Mouse (Mus musculus): ENCODE results near the gene Scnm1.
A peak's percentile ranks its signal among the peaks of the same experiment; 100 is the strongest.
"Not testable (repeated sequence)": the region's sequence is repeated elsewhere in the genome, so short reads cannot be mapped to it uniquely, and the experiment has no call there.

The Scnm1 gene

GRCm38 (mm10) chr3:95147924-95148323, 14.1 kb upstream of the Scnm1 start:
- no peak for DNase-seq (ENCODE audit: low spot score in 2 of 2)

DNA sequence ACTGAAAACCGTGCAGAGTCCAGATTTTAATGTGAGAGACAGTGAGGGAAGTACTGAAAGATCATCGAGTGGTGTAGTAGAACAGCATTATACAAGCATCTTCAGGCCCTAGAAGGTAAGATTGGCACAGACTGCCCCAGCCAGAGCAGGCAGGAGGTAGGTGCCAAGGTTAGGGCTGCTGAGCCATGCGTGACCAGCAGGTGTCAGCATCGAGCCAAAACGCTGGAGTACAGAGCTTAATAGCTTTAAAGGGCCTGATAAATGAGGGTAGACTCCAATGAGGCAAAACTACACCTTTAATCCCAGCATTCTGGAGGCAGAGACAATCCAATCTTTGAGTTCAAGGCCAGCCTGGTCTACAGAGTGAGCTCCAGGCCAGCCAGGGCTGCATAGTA, 8.8 kb upstream of the Scnm1 start:
- DNase-seq (ENCODE audit: low spot score in 2 of 2) = peak; percentile 70 to 89

DNA sequence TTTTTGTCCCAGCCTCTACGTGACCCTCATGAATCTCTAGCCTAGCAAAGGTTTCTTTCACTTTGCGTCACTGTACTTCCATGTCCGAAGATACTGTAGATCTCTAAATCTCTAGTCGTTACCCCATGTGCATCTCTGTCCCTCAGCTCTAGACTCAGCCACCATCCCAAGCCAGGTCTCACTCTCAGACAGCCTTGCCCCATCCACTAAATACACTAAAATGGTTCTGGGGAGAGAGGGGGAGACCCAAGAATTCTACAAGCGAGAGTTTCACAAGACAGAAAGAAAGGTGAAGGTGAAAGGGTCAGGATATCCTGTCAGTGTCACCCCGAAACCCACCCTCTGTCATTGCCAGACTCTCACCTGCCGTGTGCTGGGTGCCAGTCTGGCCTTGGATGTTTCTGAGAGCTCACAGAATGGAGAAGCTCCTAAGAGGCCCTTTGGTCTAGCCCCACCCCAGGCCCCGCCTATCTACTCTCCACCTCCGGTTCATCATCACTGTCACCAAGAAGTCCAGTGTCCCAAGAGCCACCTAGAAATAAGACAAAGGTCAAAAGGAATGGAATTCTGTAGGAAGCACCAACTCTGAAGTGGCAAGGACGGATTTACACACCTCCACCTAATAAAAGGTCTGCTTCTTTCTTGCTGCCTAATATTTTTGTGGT, 8.3 kb upstream of the Scnm1 start, which contains the start of gene Tnfaip8l2:
TSS of gene Tnfaip8l2 (minus strand) at position 409 of the 665 bp plus-strand sequence.
- DNase-seq (ENCODE audit: low spot score in 2 of 2) = no peak

- no peak for DNase-seq (ENCODE audit: low spot score in 2 of 2)
Observed at GRCm38 (mm10) chr3:95141474-95141873, 7.7 kb upstream of the Scnm1 start.

GRCm38 (mm10) chr3:95140795-95141194, 7.0 kb upstream of the Scnm1 start:
- DNase-seq (ENCODE audit: low spot score in 2 of 2) = no peak

DNA sequence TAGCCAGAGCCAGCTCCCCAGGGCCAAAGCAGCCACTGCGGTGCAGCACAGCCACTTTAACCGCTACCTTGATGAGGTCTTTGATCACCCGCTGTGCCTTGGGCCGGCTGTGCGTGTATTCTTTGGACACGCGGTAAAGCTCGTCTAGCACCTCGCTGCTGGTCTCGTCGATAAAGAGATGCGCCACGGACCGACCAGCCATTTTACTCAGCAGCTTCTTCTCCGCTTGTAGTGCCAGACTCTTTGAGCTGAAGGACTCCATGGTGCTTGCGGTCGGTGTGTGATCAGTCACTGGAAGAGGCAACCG, 6.4 kb upstream of the Scnm1 start:
- no peak for DNase-seq (ENCODE audit: low spot score in 2 of 2)

DNA sequence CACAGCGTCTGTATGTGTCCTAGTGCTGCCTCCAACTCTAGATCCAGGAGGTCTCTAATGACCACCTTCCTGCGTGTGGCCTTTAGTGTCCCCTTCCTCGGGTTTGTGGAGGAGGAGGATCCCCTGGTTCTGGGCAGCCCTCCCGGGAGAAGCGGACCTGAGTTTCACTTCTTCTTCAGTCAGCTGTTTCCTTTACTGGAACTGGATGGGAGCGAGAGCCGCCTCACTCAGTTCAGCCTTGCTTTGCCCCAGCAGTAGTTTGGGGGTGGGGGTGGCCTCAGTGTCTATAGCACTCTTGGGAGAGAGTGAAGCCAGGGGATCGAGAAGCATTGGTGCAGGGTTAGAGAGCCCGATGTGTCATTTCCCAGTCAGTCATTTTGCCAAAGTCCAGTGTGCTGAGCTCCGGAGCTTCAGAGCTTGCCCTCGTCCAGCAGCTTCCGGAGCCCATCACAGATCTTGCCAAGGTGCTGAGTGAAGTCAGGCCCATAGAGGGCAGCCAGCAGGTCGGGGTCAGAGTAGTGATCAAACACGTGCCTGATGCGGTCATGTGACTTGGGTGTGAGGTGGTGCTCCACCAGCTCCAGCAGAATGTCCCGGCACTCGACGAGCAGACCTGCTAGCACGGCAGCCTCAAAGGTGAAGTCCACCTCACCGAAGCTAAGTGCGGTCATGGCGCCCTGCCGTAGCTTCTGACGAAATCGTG, 5.9 kb upstream of the Scnm1 start:
- DNase-seq (ENCODE audit: low spot score in 2 of 2) = no peak

- DNase-seq (ENCODE audit: low spot score in 2 of 2) = no peak
Observed at GRCm38 (mm10) chr3:95136336-95136735, 2.5 kb upstream of the Scnm1 start.

DNA sequence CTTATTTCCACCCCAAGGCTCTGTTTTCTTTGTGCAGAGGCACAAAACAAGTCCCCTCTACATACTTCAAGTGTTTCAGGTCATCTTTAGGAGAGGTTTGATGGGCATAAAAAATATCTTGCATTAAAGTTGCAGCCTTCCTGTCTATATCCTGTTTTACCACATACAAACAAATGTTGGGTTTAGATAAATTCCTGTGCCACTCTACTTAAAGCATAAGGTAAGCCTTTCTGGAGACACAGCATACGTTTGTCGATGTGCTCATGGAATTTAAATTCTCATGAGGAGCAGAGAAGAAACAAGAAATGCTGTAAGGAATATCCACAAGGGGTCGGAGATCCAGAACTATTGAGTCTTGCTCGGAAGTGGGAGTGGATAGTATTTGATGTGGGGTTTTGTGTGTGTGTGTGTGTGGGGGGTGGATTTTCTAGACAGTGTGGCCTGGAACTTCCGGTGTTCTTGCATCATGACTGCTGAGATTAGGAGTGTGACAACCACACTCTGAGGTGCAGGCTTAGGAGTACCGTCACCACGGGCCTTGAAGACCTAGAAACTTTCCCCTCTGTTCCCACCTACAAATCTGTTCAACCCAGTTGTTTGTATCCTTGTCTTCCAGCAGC, 1.7 kb upstream of the Scnm1 start:
- DNase-seq (ENCODE audit: low spot score in 2 of 2) = no peak

DNA sequence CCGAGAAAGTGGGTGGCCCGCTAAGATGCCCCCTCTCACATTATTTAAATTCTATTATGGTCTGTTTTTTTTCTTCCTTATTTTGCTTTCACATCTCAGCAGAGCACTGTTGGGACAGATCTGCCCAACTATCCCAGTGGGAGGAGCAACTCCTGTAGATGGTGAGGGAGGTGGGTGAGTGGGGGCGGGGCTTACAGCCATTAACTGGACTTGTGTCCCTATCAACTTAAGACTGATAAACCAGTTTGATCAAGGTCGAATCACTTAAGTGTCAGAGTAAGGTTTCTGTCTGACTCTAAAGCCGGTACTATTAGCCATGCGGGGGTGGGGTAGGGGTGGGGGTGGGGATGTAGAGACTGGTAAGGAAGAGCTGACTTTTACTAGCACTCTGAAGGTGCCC, 1.2 kb upstream of the Scnm1 start:
- no peak for DNase-seq (ENCODE audit: low spot score in 2 of 2)

DNA sequence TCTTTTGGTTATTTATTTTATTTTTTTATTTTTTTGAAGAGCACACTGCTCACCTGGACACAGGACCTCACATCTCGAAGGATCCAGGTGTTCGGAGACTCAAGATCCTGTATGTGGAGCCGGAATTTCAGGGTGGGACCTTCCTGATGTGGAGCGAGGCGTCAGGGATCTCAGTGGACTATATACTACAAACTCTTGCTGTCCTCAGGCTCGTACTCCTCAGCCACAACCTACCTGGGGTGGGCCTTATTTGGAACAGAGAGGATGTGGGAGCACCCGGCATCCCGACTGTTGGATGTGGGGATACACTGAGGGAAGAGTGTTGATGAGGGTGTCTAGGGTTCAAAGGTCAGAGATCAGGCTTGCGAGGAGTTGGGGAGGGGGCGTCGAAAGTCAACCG, 322 bp upstream of the Scnm1 start:
- DNase-seq (ENCODE audit: low spot score in 2 of 2) = not testable (repeated sequence)

- DNase-seq (ENCODE audit: low spot score in 2 of 2) = no peak
Observed at GRCm38 (mm10) chr3:95133176-95133575, 635 bp downstream of the Scnm1 start.

- DNase-seq (ENCODE audit: low spot score in 2 of 2) = not testable (repeated sequence)
Observed at GRCm38 (mm10) chr3:95132389-95132788, 1.4 kb downstream of the Scnm1 start.

GRCm38 (mm10) chr3:95130081-95130480, 3.7 kb downstream of the Scnm1 start:
- DNase-seq (ENCODE audit: low spot score in 2 of 2) = no peak

- DNase-seq (ENCODE audit: low spot score in 2 of 2) = no peak
Observed at GRCm38 (mm10) chr3:95129226-95129651, 4.6 kb downstream of the Scnm1 start.

GRCm38 (mm10) chr3:95124972-95125371, 8.8 kb downstream of the Scnm1 start:
- DNase-seq (ENCODE audit: low spot score in 2 of 2) = peak in 1 of 2 experiments; percentile 42

DNA sequence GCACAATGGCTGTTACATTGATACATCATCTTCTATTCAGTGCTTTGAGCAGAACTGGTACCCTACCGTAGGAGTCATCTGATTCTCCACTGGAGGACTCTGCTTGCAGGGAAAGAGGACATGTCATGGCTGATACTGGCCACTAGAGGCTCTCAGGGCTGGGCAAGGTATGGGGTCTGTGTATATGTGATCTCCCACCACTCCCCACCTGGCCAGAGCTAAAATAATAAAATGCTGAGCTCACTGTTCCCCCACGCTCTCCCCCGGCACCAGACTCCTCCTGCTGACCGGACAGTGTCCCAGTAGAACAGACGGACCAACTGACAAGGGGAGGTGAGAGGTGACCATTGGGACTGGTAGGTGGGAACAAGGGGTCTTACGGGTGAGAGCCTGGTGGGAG, 9.6 kb downstream of the Scnm1 start, which contains the start of gene Tmod4:
TSS of gene Tmod4 (plus strand) at position 231 of the 400 bp plus-strand sequence.
- DNase-seq (ENCODE audit: low spot score in 2 of 2) = no peak

GRCm38 (mm10) chr3:95121580-95121979, 12.2 kb downstream of the Scnm1 start:
- DNase-seq (ENCODE audit: low spot score in 2 of 2) = no peak

DNA sequence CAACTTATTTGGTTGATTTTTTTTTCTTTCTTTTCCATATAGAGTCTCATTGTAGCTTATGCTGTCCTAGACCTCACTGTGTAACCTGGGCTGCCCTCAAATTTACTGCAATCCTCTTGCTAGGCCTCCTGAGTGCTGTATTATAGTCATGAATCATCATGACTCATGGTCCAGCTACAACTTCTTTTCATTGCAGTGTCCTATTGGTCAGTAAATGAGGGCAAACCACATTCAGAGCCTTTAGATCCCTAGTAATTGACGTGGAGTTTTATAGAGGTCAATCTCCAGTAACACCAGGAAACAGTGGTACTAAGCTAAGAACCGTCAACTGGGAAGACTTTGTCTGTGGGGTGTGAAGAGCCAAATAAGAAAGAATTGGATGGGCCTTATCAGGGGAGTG, 16.1 kb downstream of the Scnm1 start:
- DNase-seq (ENCODE audit: low spot score in 2 of 2) = no peak

GRCm38 (mm10) chr3:95112760-95113159, 21.1 kb downstream of the Scnm1 start:
- DNase-seq (ENCODE audit: low spot score in 2 of 2) = no peak

DNA sequence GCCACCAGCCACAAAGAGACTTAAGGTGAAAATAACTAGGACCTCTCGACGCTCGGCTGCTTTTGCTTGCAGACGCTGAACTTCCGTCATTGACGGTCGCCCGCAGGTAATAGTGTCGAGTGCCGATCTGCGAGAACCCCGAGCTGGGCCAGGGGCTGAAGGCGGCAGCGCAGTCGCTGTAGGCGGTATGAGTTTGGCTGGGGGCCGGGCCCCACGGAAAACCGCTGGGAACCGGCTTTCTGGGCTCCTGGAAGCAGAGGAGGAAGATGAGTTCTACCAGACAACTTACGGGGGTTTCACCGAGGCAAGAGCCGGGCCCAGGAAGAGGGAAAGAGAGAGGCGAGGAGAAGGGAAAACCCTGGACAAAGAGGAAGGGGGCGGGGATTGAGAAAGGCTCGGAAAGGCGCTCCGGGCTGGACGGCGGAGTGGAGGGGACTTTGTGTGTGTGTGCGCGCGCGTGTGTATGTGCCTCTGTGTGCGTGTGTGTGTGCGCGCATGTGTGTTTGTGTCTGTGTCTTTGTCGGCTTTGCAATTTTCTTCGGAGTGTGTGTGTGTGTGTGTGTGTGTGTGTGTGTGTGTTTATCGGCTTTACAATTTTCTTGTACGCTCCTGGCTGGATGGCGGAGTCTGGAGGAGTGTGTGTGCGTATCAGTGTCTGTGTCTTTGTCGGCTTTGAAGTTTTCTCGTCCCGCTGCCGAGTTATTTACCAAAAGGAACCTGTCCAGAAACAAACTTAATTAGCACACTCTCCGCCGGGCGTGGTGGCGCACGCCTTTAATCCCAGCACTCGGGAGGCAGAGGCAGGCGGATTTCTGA, 22.7 kb downstream of the Scnm1 start, which contains the start of gene Vps72:
TSS of gene Vps72 (plus strand) at position 112 of the 816 bp plus-strand sequence.
- peak; percentile 60 to 81 for DNase-seq (ENCODE audit: low spot score in 2 of 2)

GRCm38 (mm10) chr3:95107898-95108297, 25.9 kb downstream of the Scnm1 start:
- no peak for DNase-seq (ENCODE audit: low spot score in 2 of 2)

All from cerebellum, postnatal 4 days (tissue).